Mouse (Mus musculus) bone marrow, adult 2 months (tissue): ENCODE measurements around the gene Fam129b. TPM values are rescaled to one million over a fixed set of nuclear protein-coding genes. Genes with fewer than 3 reads are reported as not detected.

ENCODE experiments used
- H3K27ac ChIP-seq: fragments of 200-500 bp; 2 replicates; pipeline ENCODE4 v1.5.1; 2012; ENCODE audit warnings: low read depth, mild to moderate bottlenecking, control low read depth, inconsistent platforms, low read length; ENCODE audit not compliant: control insufficient read depth, poor library complexity, insufficient read depth
- H3K4me1 ChIP-seq: fragments of 200-500 bp; 2 replicates; pipeline ENCODE4 v1.6.1; 2011; ENCODE audit warnings: low read length; ENCODE audit not compliant: control insufficient read depth, insufficient read depth
- H3K4me3 ChIP-seq: fragments of 200-500 bp; replicated peaks from 2 replicates; pipeline ENCODE3; 2011; ENCODE audit warnings: mild to moderate bottlenecking, low read depth, low read length, control low read depth; ENCODE audit not compliant: control insufficient read depth
- CTCF ChIP-seq: fragments of 200-500 bp; IDR thresholded peaks from 2 replicates; pipeline ENCODE4 v1.5.1; 2011; ENCODE audit warnings: low read length, control low read depth; ENCODE audit not compliant: control insufficient read depth, insufficient read depth
- POLR2A ChIP-seq: fragments of 200-500 bp; IDR thresholded peaks from 2 replicates; pipeline ENCODE4 v1.6.1; 2011; ENCODE audit warnings: low read depth, mild to moderate bottlenecking, control low read depth, low read length, borderline replicate concordance; ENCODE audit not compliant: control insufficient read depth
- WGBS: fragments of 180-500 bp; shearing (Covaris S2); methylation state at CpG from one replicate; pipeline ENCODE4 v1.1.7; 2018; 5-methylcytosine and 5-hydroxymethylcytosine counted together
- polyA plus RNA-seq: library from polyadenylated mRNA; stranded (reverse); fragments of >200 nt; gene quantifications from 2 replicates; pipeline ENCODE4 v1.2.4, GENCODE M21; 2011; ENCODE audit warnings: low replicate concordance; ENCODE audit not compliant: missing spikeins, insufficient read depth, insufficient read length

The Fam129b gene
- polyA plus RNA-seq, 1 experiment, result 9.9 TPM

- Histone ChIP-seq H3K4me3 (no peak overlapping the region), H3K27ac (no peak overlapping the region), H3K4me1 (peaks cover 4% of the 10 kb centered on the region)
- no peak for TF ChIP-seq CTCF
- TF ChIP-seq POLR2A, result no peak
- WGBS, result 37% methylated on average over 5 of the region's 5 CpGs
These were observed 3.7 kb downstream of the Fam129b start for GRCm38 (mm10) chr2:32879593-32879992.

DNA sequence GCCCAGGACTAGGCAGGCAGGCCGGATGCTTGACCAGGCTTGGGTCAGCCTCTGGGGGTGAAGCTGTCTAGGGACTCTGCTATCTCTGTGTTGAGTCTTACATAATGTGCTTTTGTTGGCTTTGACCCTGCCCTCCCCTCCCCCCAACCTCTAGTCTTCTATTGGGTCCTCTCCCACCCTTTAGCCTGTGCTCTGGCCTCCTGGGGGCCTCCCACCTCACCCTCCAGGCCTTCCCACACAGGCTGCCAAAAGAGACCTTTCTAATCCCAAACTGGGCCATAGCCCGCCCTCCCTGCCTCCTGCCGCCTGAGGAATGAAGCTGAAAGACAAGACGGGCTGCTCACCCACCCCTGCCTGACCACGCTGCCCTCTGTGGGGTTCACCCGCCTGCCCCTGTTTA is 5.1 kb downstream of the Fam129b start:
- H3K4me1 ChIP-seq, result peaks cover 4% of the 10 kb centered on the region
- no peak for TF ChIP-seq POLR2A
- H3K27ac ChIP-seq, result 0 out of 2 replicates have a peak overlapping the region, but pooled peaks have one; percentile 19
- no peak overlapping the region for H3K4me3 ChIP-seq
- WGBS, result 53% methylated on average over 6 of the region's 6 CpGs

DNA sequence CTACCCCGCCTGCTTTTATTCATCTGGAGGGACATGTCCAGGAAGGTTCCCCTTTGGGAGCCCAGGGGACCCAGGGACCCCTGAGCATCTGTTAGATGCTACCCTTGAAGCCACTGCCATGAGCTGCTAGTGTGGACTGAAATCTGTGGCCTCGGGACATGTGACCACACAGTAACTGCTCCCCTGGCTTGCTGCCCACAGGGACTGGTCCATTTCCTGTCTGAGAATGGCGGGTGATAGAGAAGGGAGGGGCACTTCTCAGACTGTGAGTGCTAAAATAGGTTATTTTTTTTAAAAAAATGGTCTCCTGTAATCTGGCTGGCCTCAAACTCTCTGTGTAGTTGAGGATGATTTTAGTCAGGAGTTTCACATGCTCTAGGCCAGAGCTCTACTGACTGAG is 5.8 kb downstream of the Fam129b start:
- TF ChIP-seq CTCF (no peak), POLR2A (no peak)
- H3K27ac ChIP-seq, result peak overlapping the region; percentile 19; the same call in 1 of the 2 replicates
- H3K4me3 ChIP-seq, result no peak overlapping the region
- WGBS, result 5% methylated on average over 3 of the region's 3 CpGs
- H3K4me1 ChIP-seq, result peaks cover 4% of the 10 kb centered on the region

DNA sequence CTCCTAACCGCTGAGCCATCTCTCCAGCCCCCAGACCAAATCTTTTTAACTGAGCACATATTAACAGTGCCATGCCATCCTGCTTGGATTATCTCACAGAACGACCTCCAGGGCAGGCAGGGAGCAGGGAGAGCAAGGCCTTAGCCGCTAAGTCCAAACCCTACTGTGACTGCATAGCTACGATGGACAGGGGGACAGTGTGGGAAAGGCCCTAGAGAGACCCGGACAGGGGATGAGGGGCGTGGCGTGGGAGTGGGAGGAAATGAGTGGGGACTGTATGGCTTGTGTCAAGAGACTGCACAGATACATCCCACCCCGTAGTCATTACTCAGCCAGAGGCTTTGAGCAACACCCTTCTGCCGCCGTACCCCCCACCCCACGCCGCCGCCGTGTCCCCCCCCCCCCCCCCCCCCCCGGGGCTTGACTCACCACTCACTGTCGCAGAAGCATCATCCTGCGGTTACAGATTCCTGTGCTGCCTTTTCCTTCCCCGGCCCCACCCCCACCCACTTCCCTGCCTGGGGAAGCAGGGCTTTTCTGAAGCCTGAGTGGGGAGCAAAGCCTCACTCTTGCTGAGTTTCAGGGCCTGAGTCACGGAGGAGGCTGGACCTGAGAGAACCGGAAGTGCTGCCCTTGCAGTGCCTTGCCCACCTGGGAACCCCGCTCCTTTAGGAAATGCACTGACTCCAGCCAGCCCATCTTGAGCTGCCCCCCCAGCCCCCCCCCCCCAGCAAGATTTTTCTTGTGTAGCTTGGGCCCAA is 6.5 kb downstream of the Fam129b start:
- TF ChIP-seq CTCF, result 0 out of 2 replicates have a peak, but pooled peaks have one; percentile 1
- TF ChIP-seq POLR2A, result no peak
- H3K27ac ChIP-seq, result peak overlapping the region; percentile 44
- H3K4me1 ChIP-seq, result peaks cover 4% of the 10 kb centered on the region
- WGBS, result 8% methylated on average over 13 of the region's 21 CpGs
- H3K4me3 ChIP-seq, result peak overlapping the region; percentile 29

- H3K27ac ChIP-seq, result no peak overlapping the region; the same call in 1 of the 2 replicates
- TF ChIP-seq CTCF, result no peak
- no peak for TF ChIP-seq POLR2A
- H3K4me3 ChIP-seq, result no peak overlapping the region
- H3K4me1 ChIP-seq, result peaks cover 4% of the 10 kb centered on the region
- WGBS, result 10% methylated on average over 7 of the region's 7 CpGs
These were observed 8.8 kb downstream of the Fam129b start for GRCm38 (mm10) chr2:32884745-32885144.

DNA sequence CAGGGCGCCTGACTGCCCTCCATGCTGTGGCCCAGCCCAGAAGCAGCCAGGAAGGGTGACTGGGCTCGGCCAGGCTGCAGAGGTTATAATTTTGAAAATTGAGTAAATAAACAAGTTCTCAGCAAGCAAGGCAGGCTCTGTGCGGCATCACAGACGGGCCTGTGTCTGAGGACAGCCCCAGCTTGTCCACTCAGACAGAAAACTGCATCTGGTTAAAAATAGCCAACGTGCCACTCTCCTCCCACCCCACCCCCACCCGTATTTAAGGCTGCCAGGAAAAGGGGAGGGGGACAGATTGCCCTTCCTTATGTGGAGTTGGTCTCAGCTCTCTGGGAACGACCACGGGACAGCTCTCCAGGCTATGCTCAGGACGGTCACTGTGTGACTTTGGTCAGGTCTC is 12.1 kb downstream of the Fam129b start:
- no peak overlapping the region for H3K4me3 ChIP-seq
- no peaks in the 10 kb centered on the region; the same call in 1 of the 2 replicates for H3K4me1 ChIP-seq
- TF ChIP-seq POLR2A (no peak), CTCF (no peak)
- 60% methylated on average over 9 of the region's 9 CpGs for WGBS
- H3K27ac ChIP-seq, result no peak overlapping the region

GRCm38 (mm10) chr2:32888551-32888950 is 12.6 kb downstream of the Fam129b start:
- WGBS, result 49% methylated on average over 3 of the region's 3 CpGs
- Histone ChIP-seq H3K27ac (no peak overlapping the region), H3K4me3 (no peak overlapping the region), H3K4me1 (peaks cover under 1% of the 10 kb centered on the region; the same call in 1 of the 2 replicates)
- TF ChIP-seq POLR2A (no peak), CTCF (no peak)

DNA sequence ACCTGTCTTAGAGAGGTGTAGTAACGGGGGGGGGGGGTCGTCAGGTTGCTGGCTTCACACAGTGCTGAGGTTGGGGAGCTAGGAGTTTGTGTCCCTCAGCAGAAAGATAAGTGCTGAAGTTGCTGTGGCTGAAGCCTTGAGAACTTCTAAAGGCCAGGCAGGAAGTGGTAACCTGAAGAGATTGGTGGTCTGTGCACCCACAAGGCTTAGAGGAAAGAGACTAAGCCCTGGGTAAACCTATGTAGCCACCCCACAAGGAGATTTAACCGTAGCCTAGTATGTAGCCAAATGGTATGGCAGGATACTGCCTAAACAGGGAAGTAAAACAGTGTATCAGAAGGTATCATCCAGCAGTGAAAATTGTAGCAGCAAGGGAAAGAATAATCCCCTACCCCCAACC is 14.4 kb downstream of the Fam129b start:
- H3K4me1 ChIP-seq, result peaks cover 3% of the 10 kb centered on the region; the same call in 1 of the 2 replicates
- 29% methylated on average over 3 of the region's 3 CpGs for WGBS
- H3K27ac ChIP-seq, result no peak overlapping the region
- no peak overlapping the region for H3K4me3 ChIP-seq
- TF ChIP-seq CTCF (no peak), POLR2A (no peak)

DNA sequence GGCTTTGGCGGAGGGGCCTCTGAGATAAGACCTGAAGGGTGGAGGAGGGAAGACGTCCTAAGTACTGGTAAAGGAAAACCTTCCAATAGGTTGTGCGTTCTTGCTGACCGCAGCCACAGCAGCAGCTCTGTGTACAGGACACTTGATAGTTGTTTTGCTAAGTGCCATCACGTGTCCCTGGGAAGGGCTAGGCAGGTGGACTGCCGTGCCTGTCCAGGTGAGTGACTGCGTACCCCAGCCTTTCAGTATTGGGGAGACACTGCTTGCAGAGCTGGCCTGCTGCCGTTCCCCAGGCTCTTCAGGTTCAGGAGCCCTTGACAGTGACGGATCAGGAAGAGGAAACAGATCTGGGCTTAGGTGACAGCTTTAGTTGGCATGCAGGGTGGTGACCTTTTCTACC is 15.4 kb downstream of the Fam129b start:
- no peak for TF ChIP-seq CTCF
- TF ChIP-seq POLR2A, result no peak
- Histone ChIP-seq H3K27ac (no peak overlapping the region), H3K4me3 (no peak overlapping the region), H3K4me1 (peaks cover 3% of the 10 kb centered on the region; the same call in 1 of the 2 replicates)
- 64% methylated on average over 9 of the region's 9 CpGs for WGBS
